Mouse (Mus musculus) cerebellum, adult 2 months (tissue): ENCODE data around the gene Zbtb11.

ENCODE experiments used
- CTCF ChIP-seq: fragments of 200-500 bp; IDR thresholded peaks from 2 replicates; pipeline ENCODE4 v1.5.1; 2011; ENCODE audit warnings: low read depth, mild to moderate bottlenecking, control low read depth, low read length, moderate library complexity, borderline replicate concordance; ENCODE audit not compliant: insufficient read depth
- POLR2A ChIP-seq: fragments of 200-500 bp; IDR thresholded peaks from 2 replicates; pipeline ENCODE4 v1.6.1; 2011; ENCODE audit warnings: low read length, control low read depth, borderline replicate concordance; ENCODE audit not compliant: insufficient read depth

DNA sequence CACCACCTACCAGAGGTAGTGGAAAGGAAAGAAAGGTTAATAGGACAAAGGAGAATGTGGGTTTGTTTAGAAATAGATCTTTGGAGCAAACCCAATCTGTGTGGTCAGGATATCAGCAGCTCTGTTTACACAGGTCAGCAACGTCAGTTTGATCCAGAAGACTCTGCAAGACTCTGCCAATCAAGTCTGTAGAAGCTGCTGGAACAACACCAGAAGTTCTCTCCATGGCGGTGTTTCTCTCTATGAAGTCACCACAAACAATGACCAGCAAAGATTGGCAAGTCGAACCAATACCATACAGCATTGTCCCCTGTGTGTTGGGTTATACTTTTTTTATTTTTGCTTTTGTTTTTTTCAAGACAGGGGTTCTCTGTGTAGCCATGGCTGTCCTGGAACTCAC, 26.4 kb upstream of the Zbtb11 start:
- TF ChIP-seq POLR2A (no peak), CTCF (no peak)
